Mouse (Mus musculus): ENCODE measurements around the gene Selenok. TPM values are rescaled to one million over a fixed set of nuclear protein-coding genes. Genes with fewer than 3 reads are reported as not detected.

Gene Selenok
- polyA plus RNA-seq, 1 experiment: 32.5 TPM

DNA sequence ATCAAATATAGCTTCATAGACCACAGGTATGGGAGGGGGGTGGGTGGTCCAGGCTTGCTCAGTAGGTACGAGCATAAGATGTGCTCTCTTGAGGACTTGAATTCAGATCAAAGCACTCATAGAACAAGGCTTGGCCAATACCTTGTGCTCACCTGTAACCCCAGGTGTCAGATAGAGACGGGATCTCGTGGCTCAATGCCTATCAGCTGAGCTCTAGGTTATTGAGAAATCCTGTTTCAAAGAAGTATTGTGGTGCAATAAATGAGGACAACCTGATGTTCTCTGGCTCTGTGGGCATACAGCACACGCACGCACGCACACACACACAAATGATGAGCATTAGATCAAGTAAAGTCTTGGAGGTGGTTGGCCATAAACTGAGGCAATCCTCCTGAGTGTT lies 8.8 kb downstream of the Selenok start:
- Histone ChIP-seq H3K27me3 (ENCODE audit: control insufficient read depth, insufficient read depth, low read length) (no peaks in the 10 kb centered on the region), H3K27ac (ENCODE audit: control insufficient read depth, insufficient read depth, low read length) (no peak overlapping the region), H3K4me1 (replicated peaks; ENCODE audit: control insufficient read depth, insufficient read depth, low read length) (peaks cover 3% of the 10 kb centered on the region), H3K36me3 (ENCODE audit: control insufficient read depth, insufficient read depth, low read length) (peaks cover 37% of the 10 kb centered on the region), H3K4me3 (ENCODE audit: control insufficient read depth, insufficient read depth, low read length) (no peak overlapping the region)
- 95% methylated on average over 6 of the region's 6 CpGs for WGBS
- DNase-seq: no peak
- TF ChIP-seq CTCF (IDR thresholded peaks at IDR 0.05; ENCODE audit: borderline replicate concordance, control insufficient read depth, extremely low read depth, insufficient read depth, low read length, poor library complexity) (no peak), POLR2A (IDR thresholded peaks at IDR 0.05; ENCODE audit: control insufficient read depth, extremely low read depth, insufficient read depth, low read length, poor library complexity) (no peak)

DNA sequence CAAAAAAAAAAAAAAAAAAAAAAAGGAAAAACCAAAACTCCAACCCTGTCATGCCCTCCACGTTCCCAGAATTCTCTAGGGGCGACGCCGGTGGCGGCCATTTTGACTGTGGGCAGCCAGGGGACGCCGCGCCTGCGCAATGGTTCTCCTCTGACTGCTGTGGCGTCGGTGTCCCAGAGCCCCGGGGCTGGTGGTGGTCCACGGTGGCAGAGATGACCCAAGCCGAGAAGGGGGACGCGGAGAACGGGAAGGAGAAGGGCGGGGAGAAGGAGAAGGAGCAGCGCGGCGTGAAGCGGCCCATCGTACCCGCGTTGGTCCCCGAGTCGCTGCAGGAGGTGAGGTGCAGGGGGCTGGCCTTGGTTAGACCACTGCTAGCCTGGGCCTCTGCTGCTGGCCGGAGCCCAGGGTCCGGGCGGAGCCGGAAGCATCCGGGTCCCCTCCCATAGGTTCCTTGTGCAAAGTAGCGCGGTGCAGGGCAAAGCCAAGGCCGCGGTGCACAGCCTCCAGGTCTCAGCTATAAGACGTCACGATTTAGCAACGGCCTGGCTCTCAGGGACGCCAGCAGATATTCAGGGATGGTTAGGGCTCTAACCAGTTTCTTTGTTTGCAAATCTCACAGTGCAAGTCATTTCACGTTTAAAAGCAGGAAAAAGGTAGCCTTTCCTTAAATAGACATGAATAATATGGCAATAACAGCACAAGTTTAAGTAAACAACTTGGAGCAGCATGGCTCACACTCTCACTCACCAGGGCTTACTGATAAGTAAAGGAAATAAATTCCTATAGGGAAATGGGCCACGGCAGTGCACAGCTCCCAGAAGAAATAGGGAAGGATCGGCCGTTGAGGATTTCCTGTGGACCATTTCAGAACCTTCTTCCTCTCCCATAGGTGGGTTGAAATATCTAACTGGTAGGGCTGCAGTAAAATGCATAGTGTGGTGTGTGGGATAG lies 10.4 kb downstream of the Selenok start, which contains the start of gene Actr8:
Gene Actr8, plus strand, starts transcription at position 84 of the 951 bp plus-strand sequence.
- DNase-seq: peak; percentile 91
- 0% methylated on average over 44 of the region's 44 CpGs for WGBS
- no peaks in the 10 kb centered on the region for H3K27me3 ChIP-seq (ENCODE audit: control insufficient read depth, insufficient read depth, low read length)
- H3K4me1 ChIP-seq (replicated peaks; ENCODE audit: control insufficient read depth, insufficient read depth, low read length): peaks cover 3% of the 10 kb centered on the region
- H3K27ac ChIP-seq (ENCODE audit: control insufficient read depth, insufficient read depth, low read length): peak within 1 kb of the TSS; percentile 42; the same call in 1 of the 2 replicates
- TF ChIP-seq CTCF (IDR thresholded peaks at IDR 0.05; ENCODE audit: borderline replicate concordance, control insufficient read depth, extremely low read depth, insufficient read depth, low read length, poor library complexity): 0 out of 2 replicates have a peak, but pooled peaks have one; percentile 38
- TF ChIP-seq POLR2A (IDR thresholded peaks at IDR 0.05; ENCODE audit: control insufficient read depth, extremely low read depth, insufficient read depth, low read length, poor library complexity): peak; percentile 36; the same call in 1 of the 2 replicates
- H3K4me3 ChIP-seq (ENCODE audit: control insufficient read depth, insufficient read depth, low read length): peak within 1 kb of the TSS; percentile 87
- peaks cover 35% of the 10 kb centered on the region for H3K36me3 ChIP-seq (ENCODE audit: control insufficient read depth, insufficient read depth, low read length)

GRCm38 (mm10) chr14:29980447-29981205 lies 12.5 kb downstream of the Selenok start:
- whole genome bisulfite sequencing: 88% methylated on average over 10 of the region's 10 CpGs

GRCm38 (mm10) chr14:29986096-29986495 lies 18.0 kb downstream of the Selenok start:
- H3K4me3 ChIP-seq (ENCODE audit: control insufficient read depth, insufficient read depth, low read length): no peak overlapping the region
- WGBS: 96% methylated on average over 4 of the region's 4 CpGs
- no peak overlapping the region for H3K27ac ChIP-seq (ENCODE audit: control insufficient read depth, insufficient read depth, low read length)
- DNase-seq: no peak
- no peak for TF ChIP-seq CTCF (IDR thresholded peaks at IDR 0.05; ENCODE audit: borderline replicate concordance, control insufficient read depth, extremely low read depth, insufficient read depth, low read length, poor library complexity)
- no peak for TF ChIP-seq POLR2A (IDR thresholded peaks at IDR 0.05; ENCODE audit: control insufficient read depth, extremely low read depth, insufficient read depth, low read length, poor library complexity)
- no peaks in the 10 kb centered on the region for H3K4me1 ChIP-seq (replicated peaks; ENCODE audit: control insufficient read depth, insufficient read depth, low read length)
- H3K36me3 ChIP-seq (ENCODE audit: control insufficient read depth, insufficient read depth, low read length): peaks cover 97% of the 10 kb centered on the region
- H3K27me3 ChIP-seq (ENCODE audit: control insufficient read depth, insufficient read depth, low read length): no peaks in the 10 kb centered on the region

More at GRCm38 (mm10) chr14:29980447-29981205, 12.5 kb downstream of the Selenok start:
- peaks cover 43% of the 10 kb centered on the region for H3K36me3 ChIP-seq (ENCODE audit: control insufficient read depth, insufficient read depth, low read length)
- peaks cover 3% of the 10 kb centered on the region for H3K4me1 ChIP-seq (replicated peaks; ENCODE audit: control insufficient read depth, insufficient read depth, low read length)
- TF ChIP-seq CTCF (IDR thresholded peaks at IDR 0.05; ENCODE audit: borderline replicate concordance, control insufficient read depth, extremely low read depth, insufficient read depth, low read length, poor library complexity) (no peak), POLR2A (IDR thresholded peaks at IDR 0.05; ENCODE audit: control insufficient read depth, extremely low read depth, insufficient read depth, low read length, poor library complexity) (no peak)
- no peak overlapping the region for H3K4me3 ChIP-seq (ENCODE audit: control insufficient read depth, insufficient read depth, low read length)
- DNase-seq: peak; percentile 39
- H3K27me3 ChIP-seq (ENCODE audit: control insufficient read depth, insufficient read depth, low read length): no peaks in the 10 kb centered on the region
- H3K27ac ChIP-seq (ENCODE audit: control insufficient read depth, insufficient read depth, low read length): no peak overlapping the region

- DNase-seq: no peak
- 93% methylated on average over 6 of the region's 6 CpGs for WGBS
These were observed 19.2 kb downstream of the Selenok start for GRCm38 (mm10) chr14:29987276-29987675.

GRCm38 (mm10) chr14:29987739-29988138 lies 19.6 kb downstream of the Selenok start:
- no peak for TF ChIP-seq POLR2A (IDR thresholded peaks at IDR 0.05; ENCODE audit: control insufficient read depth, extremely low read depth, insufficient read depth, low read length, poor library complexity)
- no peaks in the 10 kb centered on the region for H3K27me3 ChIP-seq (ENCODE audit: control insufficient read depth, insufficient read depth, low read length)
- DNase-seq: no peak
- peaks cover 95% of the 10 kb centered on the region for H3K36me3 ChIP-seq (ENCODE audit: control insufficient read depth, insufficient read depth, low read length)
- WGBS: 98% methylated on average over 9 of the region's 9 CpGs
- H3K4me1 ChIP-seq (replicated peaks; ENCODE audit: control insufficient read depth, insufficient read depth, low read length): no peaks in the 10 kb centered on the region
- H3K27ac ChIP-seq (ENCODE audit: control insufficient read depth, insufficient read depth, low read length): no peak overlapping the region
- no peak overlapping the region for H3K4me3 ChIP-seq (ENCODE audit: control insufficient read depth, insufficient read depth, low read length)

More at GRCm38 (mm10) chr14:29987276-29987675, 19.2 kb downstream of the Selenok start:
- H3K27ac ChIP-seq (ENCODE audit: control insufficient read depth, insufficient read depth, low read length): no peak overlapping the region
- no peak overlapping the region for H3K4me3 ChIP-seq (ENCODE audit: control insufficient read depth, insufficient read depth, low read length)
- no peaks in the 10 kb centered on the region for H3K27me3 ChIP-seq (ENCODE audit: control insufficient read depth, insufficient read depth, low read length)
- no peak for TF ChIP-seq POLR2A (IDR thresholded peaks at IDR 0.05; ENCODE audit: control insufficient read depth, extremely low read depth, insufficient read depth, low read length, poor library complexity)
- no peak for TF ChIP-seq CTCF (IDR thresholded peaks at IDR 0.05; ENCODE audit: borderline replicate concordance, control insufficient read depth, extremely low read depth, insufficient read depth, low read length, poor library complexity)
- H3K4me1 ChIP-seq (replicated peaks; ENCODE audit: control insufficient read depth, insufficient read depth, low read length): no peaks in the 10 kb centered on the region
- H3K36me3 ChIP-seq (ENCODE audit: control insufficient read depth, insufficient read depth, low read length): peaks cover 95% of the 10 kb centered on the region

Measured in thymus, adult 2 months (tissue).